Mouse (Mus musculus) spleen, postnatal 4 days (tissue): ENCODE data around the gene Abhd12b.

ENCODE experiments used
- DNase-seq, 2 experiments: peaks; one replicate each; pipeline ENCODE4 v3.0.0; 2022; ENCODE audit warnings: low spot score in 2 of 2

Abhd12b gene

GRCm38 (mm10) chr12:70201926-70202529 is 48.1 kb downstream of the Abhd12b start:
- DNase-seq, result no peak

- no peak for DNase-seq
Observed at GRCm38 (mm10) chr12:70204433-70204832, 50.5 kb downstream of the Abhd12b start.

- no peak for DNase-seq
Observed at GRCm38 (mm10) chr12:70208214-70208613, 54.3 kb downstream of the Abhd12b start.

- no peak for DNase-seq
Observed at GRCm38 (mm10) chr12:70212501-70212900, 58.6 kb downstream of the Abhd12b start.

GRCm38 (mm10) chr12:70213601-70214000 is 59.7 kb downstream of the Abhd12b start:
- DNase-seq, result no peak

GRCm38 (mm10) chr12:70214281-70214680 is 60.3 kb downstream of the Abhd12b start:
- DNase-seq, result no peak

- DNase-seq, result no peak
Observed at GRCm38 (mm10) chr12:70216229-70216800, 62.4 kb downstream of the Abhd12b start.

- no peak for DNase-seq
Observed at GRCm38 (mm10) chr12:70218795-70219540, 65.0 kb downstream of the Abhd12b start.

- DNase-seq, result no peak
Observed at GRCm38 (mm10) chr12:70221425-70221824, 67.5 kb downstream of the Abhd12b start.

- DNase-seq, result no peak
Observed at GRCm38 (mm10) chr12:70223331-70223730, 69.4 kb downstream of the Abhd12b start.

- peak in 1 of 2 experiments; percentile 63 for DNase-seq
Observed at GRCm38 (mm10) chr12:70226655-70227054, 72.7 kb downstream of the Abhd12b start.

GRCm38 (mm10) chr12:70227121-70227932 is 73.4 kb downstream of the Abhd12b start:
- DNase-seq, result peak; percentile 81 to 87

GRCm38 (mm10) chr12:70228155-70228554 is 74.2 kb downstream of the Abhd12b start:
- DNase-seq, result no peak

- no peak for DNase-seq
Observed at GRCm38 (mm10) chr12:70231294-70231693, 77.4 kb downstream of the Abhd12b start, which contains the start of gene Pygl. Pygl (minus strand) TSS chr12:70231488.

- DNase-seq, result no peak
Observed at GRCm38 (mm10) chr12:70232020-70232544, 78.1 kb downstream of the Abhd12b start.
